Mouse (Mus musculus): Measurements from ENCODE around the gene C2cd4c. TPM values are rescaled to one million over a fixed set of nuclear protein-coding genes. Genes with fewer than 3 reads are reported as not detected.

C2cd4c gene
- polyA plus RNA-seq, 1 experiment from 2014 or later = 0.03 TPM

DNA sequence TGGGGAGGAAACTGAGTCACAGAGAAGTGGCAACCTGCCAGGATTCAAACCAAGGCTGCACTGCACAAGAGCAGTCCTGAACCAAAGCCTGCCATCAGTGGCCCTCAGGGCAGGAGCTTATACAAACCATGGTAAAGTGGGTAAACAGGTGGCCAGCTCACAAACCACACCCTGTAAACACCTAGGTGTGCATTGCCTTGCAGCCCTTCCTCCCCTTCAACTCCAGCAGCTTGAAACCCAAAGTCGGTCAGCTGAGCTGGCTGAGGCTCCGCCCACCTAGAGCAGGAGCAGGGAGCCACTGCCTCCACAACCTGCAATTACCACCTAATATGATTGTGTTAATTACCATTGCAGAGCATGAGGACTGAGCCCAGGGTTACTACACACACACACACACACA, 5.9 kb downstream of the C2cd4c start:
- no peak for ATAC-seq (replicated peaks; ENCODE audit: low FRiP score, low read depth)
- WGBS = 31% methylated on average over 2 of the region's 2 CpGs
- no peak for DNase-seq (ENCODE audit: low spot score)

DNA sequence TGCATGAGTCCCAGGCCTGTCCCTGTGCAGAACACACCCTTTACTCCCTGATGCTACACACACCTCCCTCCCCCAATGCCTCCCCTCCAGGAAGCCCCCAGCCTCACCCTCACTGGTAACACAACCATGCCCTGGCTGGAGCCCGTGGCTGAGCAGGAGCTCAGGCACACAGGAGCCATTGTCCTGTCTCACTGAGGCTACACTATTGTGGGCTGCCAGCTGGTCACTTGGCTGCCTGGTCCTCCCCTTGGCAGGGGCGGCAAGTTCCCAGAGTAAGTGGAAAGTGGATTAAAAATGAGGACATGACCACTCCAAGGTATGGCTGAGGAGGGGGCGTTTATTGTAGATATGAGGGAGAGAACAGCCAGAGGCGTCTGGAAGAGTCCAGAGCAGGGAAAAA, 7.3 kb downstream of the C2cd4c start:
- ATAC-seq (replicated peaks; ENCODE audit: low FRiP score, low read depth) = no peak
- Histone ChIP-seq H3K4me3 (replicated peaks; ENCODE audit: low read depth, low read length) (no peak overlapping the region), H3K4me1 (replicated peaks; ENCODE audit: insufficient read depth, low read length) (no peaks in the 10 kb centered on the region), H3K27ac (no peak overlapping the region), H3K9ac (ENCODE audit: low read depth, low read length) (no peak overlapping the region), H3K4me2 (ENCODE audit: low read length) (no peak overlapping the region), H3K9me3 (replicated peaks; ENCODE audit: low read length) (no peaks in the 10 kb centered on the region), H3K27me3 (ENCODE audit: insufficient read depth, low read length) (no peaks in the 10 kb centered on the region), H3K36me3 (ENCODE audit: insufficient read depth, low read length) (no peaks in the 10 kb centered on the region)
- DNase-seq (ENCODE audit: low spot score) = no peak
- no peak for TF ChIP-seq CTCF (IDR thresholded peaks at IDR 0.05; ENCODE audit: low read depth)
- WGBS = 82% methylated on average over 4 of the region's 4 CpGs

More for the DNA sequence above, 5.9 kb downstream of the C2cd4c start:
- Histone ChIP-seq H3K9me3 (replicated peaks; ENCODE audit: low read length) (no peaks in the 10 kb centered on the region), H3K9ac (ENCODE audit: low read depth, low read length) (no peak overlapping the region), H3K36me3 (ENCODE audit: insufficient read depth, low read length) (no peaks in the 10 kb centered on the region), H3K27me3 (ENCODE audit: insufficient read depth, low read length) (peaks cover 12% of the 10 kb centered on the region; the same call in 1 of the 2 replicates), H3K27ac (no peak overlapping the region), H3K4me3 (replicated peaks; ENCODE audit: low read depth, low read length) (no peak overlapping the region), H3K4me1 (replicated peaks; ENCODE audit: insufficient read depth, low read length) (peaks cover 10% of the 10 kb centered on the region; the same call in 1 of the 2 replicates), H3K4me2 (ENCODE audit: low read length) (no peak overlapping the region)
- no peak for TF ChIP-seq CTCF (IDR thresholded peaks at IDR 0.05; ENCODE audit: low read depth)

DNA sequence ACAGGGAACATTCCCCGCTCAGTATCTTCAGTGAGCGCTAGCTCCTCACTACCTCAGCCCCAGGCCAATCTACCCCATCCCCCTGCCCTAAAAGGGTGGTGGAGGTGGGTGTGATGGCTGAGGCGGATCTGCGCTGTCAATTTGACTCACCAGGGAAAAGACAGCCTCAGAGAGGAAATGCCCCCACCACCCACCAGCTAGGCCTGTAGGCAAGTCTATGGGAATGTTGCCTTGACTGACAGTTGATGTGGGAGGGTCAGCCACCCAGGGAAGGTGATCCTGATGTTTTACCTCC, 15.9 kb downstream of the C2cd4c start:
- no peak overlapping the region for H3K4me2 ChIP-seq (ENCODE audit: low read length)
- H3K36me3 ChIP-seq (ENCODE audit: insufficient read depth, low read length) = no peaks in the 10 kb centered on the region
- no peak overlapping the region for H3K4me3 ChIP-seq (replicated peaks; ENCODE audit: low read depth, low read length)
- H3K27ac ChIP-seq = no peak overlapping the region
- no peak for DNase-seq (ENCODE audit: low spot score)
- no peaks in the 10 kb centered on the region for H3K27me3 ChIP-seq (ENCODE audit: insufficient read depth, low read length)
- H3K9ac ChIP-seq (ENCODE audit: low read depth, low read length) = no peak overlapping the region
- ATAC-seq (replicated peaks; ENCODE audit: low FRiP score, low read depth) = no peak
- no peak for TF ChIP-seq CTCF (IDR thresholded peaks at IDR 0.05; ENCODE audit: low read depth)
- H3K9me3 ChIP-seq (replicated peaks; ENCODE audit: low read length) = no peaks in the 10 kb centered on the region
- no peaks in the 10 kb centered on the region for H3K4me1 ChIP-seq (replicated peaks; ENCODE audit: insufficient read depth, low read length)
- 65% methylated on average over 4 of the region's 4 CpGs for WGBS

DNA sequence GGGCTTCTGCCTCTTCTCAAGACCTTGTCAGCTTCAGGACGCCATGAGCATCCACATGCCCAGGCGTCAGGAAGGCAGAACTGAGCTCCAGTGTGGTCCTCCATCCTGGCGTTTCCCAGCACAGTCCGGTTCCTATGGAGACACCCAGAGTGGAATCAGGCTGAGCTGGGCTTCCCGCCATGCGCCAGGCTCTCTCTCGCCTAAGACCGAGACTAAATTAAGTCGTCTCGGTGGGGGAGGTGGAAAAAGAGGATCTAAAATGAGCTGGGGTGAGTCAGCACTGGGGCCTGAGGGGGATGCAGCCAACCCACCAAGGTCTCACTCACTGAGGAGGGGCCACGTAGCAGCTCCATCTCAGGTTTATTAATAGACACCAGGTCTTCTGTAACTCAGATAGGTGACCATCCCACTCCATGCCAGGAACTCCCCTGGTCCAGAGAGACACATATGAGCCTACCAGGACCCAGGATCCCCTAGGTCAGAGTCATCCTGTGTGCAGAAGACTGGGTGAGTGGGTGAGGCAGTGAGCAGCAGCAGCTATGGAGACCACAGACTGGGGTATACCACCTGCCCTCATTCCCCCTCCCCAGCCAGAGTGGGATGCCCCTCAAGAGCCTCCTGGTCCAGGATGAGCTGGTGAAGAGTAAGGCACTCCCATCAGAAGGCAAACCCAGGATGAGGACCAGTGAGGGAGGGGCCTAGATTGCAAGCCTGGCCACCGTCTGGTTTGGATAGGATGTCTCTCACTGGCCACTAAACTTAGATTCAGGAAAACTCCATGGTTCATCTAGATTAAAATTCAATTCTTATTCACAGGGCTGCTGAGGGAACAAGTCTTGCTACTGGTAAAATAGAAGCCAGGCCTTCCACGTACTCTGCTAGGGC, 16.5 kb downstream of the C2cd4c start:
- ATAC-seq (replicated peaks; ENCODE audit: low FRiP score, low read depth) (no peak), DNase-seq (ENCODE audit: low spot score) (no peak)
- WGBS = 44% methylated on average over 13 of the region's 13 CpGs
- no peaks in the 10 kb centered on the region for H3K9me3 ChIP-seq (replicated peaks; ENCODE audit: low read length)
- H3K27ac ChIP-seq = no peak overlapping the region
- no peaks in the 10 kb centered on the region for H3K27me3 ChIP-seq (ENCODE audit: insufficient read depth, low read length)
- H3K36me3 ChIP-seq (ENCODE audit: insufficient read depth, low read length) = no peaks in the 10 kb centered on the region
- no peak overlapping the region for H3K4me3 ChIP-seq (replicated peaks; ENCODE audit: low read depth, low read length)
- no peaks in the 10 kb centered on the region for H3K4me1 ChIP-seq (replicated peaks; ENCODE audit: insufficient read depth, low read length)
- TF ChIP-seq CTCF (IDR thresholded peaks at IDR 0.05; ENCODE audit: low read depth) = no peak
- H3K4me2 ChIP-seq (ENCODE audit: low read length) = no peak overlapping the region
- H3K9ac ChIP-seq (ENCODE audit: low read depth, low read length) = no peak overlapping the region

DNA sequence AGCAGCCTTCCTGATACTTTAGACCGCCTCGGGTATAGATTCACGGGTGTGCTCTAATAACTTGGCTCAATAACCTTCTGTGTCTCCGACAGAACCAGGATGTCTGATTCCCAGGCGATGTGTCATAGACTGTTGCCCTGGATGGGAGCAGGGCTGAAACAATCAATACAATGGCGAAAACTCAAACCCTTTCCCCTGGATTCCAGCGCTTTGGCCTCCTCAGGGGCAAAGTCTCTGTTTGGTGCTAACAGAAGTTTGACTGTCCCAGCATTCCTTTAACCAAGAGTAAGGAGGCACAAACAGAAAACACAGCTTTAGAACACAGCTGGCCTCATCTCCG, 18.3 kb downstream of the C2cd4c start:
- 61% methylated on average over 8 of the region's 8 CpGs for WGBS
- H3K4me2 ChIP-seq (ENCODE audit: low read length) = no peak overlapping the region
- 0 out of 2 replicates have a peak, but pooled peaks have one; percentile 13 for ATAC-seq (replicated peaks; ENCODE audit: low FRiP score, low read depth)
- H3K27ac ChIP-seq = no peak overlapping the region
- no peaks in the 10 kb centered on the region for H3K36me3 ChIP-seq (ENCODE audit: insufficient read depth, low read length)
- TF ChIP-seq CTCF (IDR thresholded peaks at IDR 0.05; ENCODE audit: low read depth) = no peak
- no peak for DNase-seq (ENCODE audit: low spot score)
- no peaks in the 10 kb centered on the region for H3K9me3 ChIP-seq (replicated peaks; ENCODE audit: low read length)
- H3K27me3 ChIP-seq (ENCODE audit: insufficient read depth, low read length) = no peaks in the 10 kb centered on the region
- H3K4me3 ChIP-seq (replicated peaks; ENCODE audit: low read depth, low read length) = no peak overlapping the region
- H3K9ac ChIP-seq (ENCODE audit: low read depth, low read length) = no peak overlapping the region
- H3K4me1 ChIP-seq (replicated peaks; ENCODE audit: insufficient read depth, low read length) = no peaks in the 10 kb centered on the region

DNA sequence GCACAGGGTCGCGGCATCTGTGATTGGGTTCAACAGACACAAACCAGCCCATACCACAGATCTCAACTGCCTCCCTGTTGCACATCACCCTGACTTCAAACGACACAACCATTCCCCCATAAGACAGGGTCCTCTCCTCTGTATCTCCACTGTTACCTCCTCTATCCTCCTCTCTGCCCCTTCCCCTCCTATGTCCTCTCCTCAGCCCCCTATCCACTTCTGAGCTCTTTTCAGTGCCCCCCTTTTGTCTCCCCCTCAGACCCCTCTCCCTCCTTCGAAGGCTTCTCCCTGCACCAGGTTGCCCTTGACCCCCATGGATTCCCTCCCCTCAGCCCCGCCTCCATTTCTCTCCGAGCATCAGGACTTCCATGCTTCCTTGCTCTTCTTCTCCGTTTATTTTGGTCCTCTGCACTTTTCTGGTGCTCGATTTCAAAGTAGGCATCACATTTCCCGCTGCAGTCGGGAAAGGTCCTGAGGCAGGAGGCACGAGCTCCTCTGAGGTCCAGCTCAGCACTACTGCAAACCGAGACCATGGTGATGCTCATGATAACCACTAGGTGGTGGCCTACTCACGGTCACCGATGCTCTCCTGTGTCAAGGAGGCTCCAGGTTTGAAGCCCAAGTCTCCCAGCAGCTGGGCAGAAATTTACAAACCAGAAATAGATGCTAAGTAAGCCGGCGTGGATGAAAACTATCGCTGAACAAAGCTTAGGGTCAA, 18.8 kb downstream of the C2cd4c start:
- Histone ChIP-seq H3K4me1 (replicated peaks; ENCODE audit: insufficient read depth, low read length) (no peaks in the 10 kb centered on the region), H3K4me3 (replicated peaks; ENCODE audit: low read depth, low read length) (no peak overlapping the region), H3K9ac (ENCODE audit: low read depth, low read length) (no peak overlapping the region), H3K36me3 (ENCODE audit: insufficient read depth, low read length) (no peaks in the 10 kb centered on the region), H3K27me3 (ENCODE audit: insufficient read depth, low read length) (no peaks in the 10 kb centered on the region), H3K4me2 (ENCODE audit: low read length) (no peak overlapping the region), H3K9me3 (replicated peaks; ENCODE audit: low read length) (no peaks in the 10 kb centered on the region), H3K27ac (no peak overlapping the region)
- ATAC-seq (replicated peaks; ENCODE audit: low FRiP score, low read depth) = peak; percentile 87; the same call in 1 of the 2 replicates
- peak; percentile 92 for DNase-seq (ENCODE audit: low spot score)
- TF ChIP-seq CTCF (IDR thresholded peaks at IDR 0.05; ENCODE audit: low read depth) = peak; percentile 93
- whole genome bisulfite sequencing = 12% methylated on average over 17 of the region's 17 CpGs
